Mouse (Mus musculus): Measurements from ENCODE around the gene Tas2r138. TPM values are rescaled to one million over a fixed set of nuclear protein-coding genes. Genes with fewer than 3 reads are reported as not detected.
A peak's percentile ranks its signal among the peaks of the same experiment; 100 is the strongest.

Tas2r138 gene
- total and polyA plus RNA-seq, 3 experiments: not detected

DNA sequence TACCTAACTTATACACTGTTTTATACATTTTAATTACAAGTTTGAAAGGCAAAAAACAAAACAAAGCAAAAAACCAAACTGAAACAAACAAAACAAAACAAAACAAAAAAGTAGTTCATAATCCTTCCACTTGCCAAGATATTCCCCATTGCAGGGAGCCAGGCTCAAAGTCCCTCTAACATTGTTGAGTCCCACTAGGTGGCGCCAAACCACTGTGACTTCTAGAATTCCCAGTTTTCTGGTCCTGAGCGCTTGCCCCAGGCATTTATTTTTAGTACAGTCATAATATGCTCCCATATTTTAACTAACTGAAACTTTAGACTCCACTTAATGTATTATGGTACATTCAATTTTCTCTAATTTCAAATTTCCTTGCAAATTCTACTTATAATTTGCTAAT, 4.9 kb upstream of the Tas2r138 start:
- no peak overlapping the region for H3K9ac ChIP-seq (ENCODE audit: insufficient read depth, low read depth)
- no peak overlapping the region for H3K27ac ChIP-seq (ENCODE audit: insufficient read depth, low read depth)
- no peaks in the 10 kb centered on the region for H3K9me3 ChIP-seq (replicated peaks; ENCODE audit: low read length)
- TF ChIP-seq POLR2AphosphoS2 (IDR thresholded peaks at IDR 0.05; ENCODE audit: low read depth, low read length) (no peak), USF1 (IDR thresholded peaks at IDR 0.05; ENCODE audit: low read depth, low read length) (no peak), ZMIZ1 (IDR thresholded peaks at IDR 0.05; ENCODE audit: low read depth, low read length) (no peak), JUN (IDR thresholded peaks at IDR 0.05; ENCODE audit: insufficient read depth, low read depth, low read length) (no peak), IRF4 (IDR thresholded peaks at IDR 0.05; ENCODE audit: low read depth, low read length) (0 out of 2 replicates have a peak, but pooled peaks have one; percentile 25), HCFC1 (IDR thresholded peaks at IDR 0.05; ENCODE audit: low read depth, low read length) (no peak), NELFE (IDR thresholded peaks at IDR 0.05; ENCODE audit: low read depth, low read length) (0 out of 2 replicates have a peak, but pooled peaks have one; percentile 20), MAZ (IDR thresholded peaks at IDR 0.05; ENCODE audit: low read depth, low read length) (0 out of 2 replicates have a peak, but pooled peaks have one; percentile 40), MXI1 (IDR thresholded peaks at IDR 0.05; ENCODE audit: low read depth, low read length) (no peak), SMC3 (IDR thresholded peaks at IDR 0.05; ENCODE audit: low read depth, low read length) (peak; percentile 70), NRF1 (IDR thresholded peaks at IDR 0.05; ENCODE audit: low read depth, low read length) (no peak), ZC3H11A (IDR thresholded peaks at IDR 0.05; ENCODE audit: low read depth, low read length) (no peak), MYC (IDR thresholded peaks at IDR 0.05; ENCODE audit: low read depth, low read length) (no peak), ELF1 (IDR thresholded peaks at IDR 0.05; ENCODE audit: low read depth, low read length) (no peak), UBTF (IDR thresholded peaks at IDR 0.05; ENCODE audit: low read depth, low read length) (no peak), MEF2A (IDR thresholded peaks at IDR 0.05; ENCODE audit: borderline replicate concordance, low read depth, low read length) (peak; percentile 46; the same call in 1 of the 2 replicates), RCOR1 (conservative IDR thresholded peaks at IDR 0.05; ENCODE audit: low read depth, low read length) (no peak), ETS1 (conservative IDR thresholded peaks at IDR 0.05; ENCODE audit: low read depth, low read length) (no peak), POLR2A (IDR thresholded peaks at IDR 0.05; ENCODE audit: low read depth, low read length) (no peak), E2F4 (IDR thresholded peaks at IDR 0.05; ENCODE audit: insufficient replicate concordance, low read depth, low read length) (no peak), CHD2 (IDR thresholded peaks at IDR 0.05; ENCODE audit: low read length) (no peak), MAFK (IDR thresholded peaks at IDR 0.05; ENCODE audit: insufficient replicate concordance, low read length) (no peak), GABPA (IDR thresholded peaks at IDR 0.05; ENCODE audit: insufficient replicate concordance, low read depth, low read length) (no peak), TCF12 (IDR thresholded peaks at IDR 0.05; ENCODE audit: low read depth, low read length) (no peak), ZKSCAN1 (IDR thresholded peaks at IDR 0.05; ENCODE audit: borderline replicate concordance, low read depth, low read length) (no peak), PAX5 (IDR thresholded peaks at IDR 0.05; ENCODE audit: low read length) (no peak), TBP (conservative IDR thresholded peaks at IDR 0.05; ENCODE audit: low read depth, low read length) (no peak), CHD1 (IDR thresholded peaks at IDR 0.05; ENCODE audit: low read depth, low read length) (no peak), RAD21 (IDR thresholded peaks at IDR 0.05; ENCODE audit: low read depth, low read length) (peak; percentile 76), KAT2A (IDR thresholded peaks at IDR 0.05; ENCODE audit: insufficient replicate concordance, low read length) (no peak), EP300 (IDR thresholded peaks at IDR 0.05; ENCODE audit: low read length) (no peak), SIN3A (IDR thresholded peaks at IDR 0.05; ENCODE audit: low read length) (no peak), USF2 (conservative IDR thresholded peaks at IDR 0.05; ENCODE audit: low read depth, low read length) (no peak), CTCF (conservative IDR thresholded peaks at IDR 0.05 in 1 of 2, IDR thresholded peaks at IDR 0.05 in 1 of 2; ENCODE audit: low read depth in 2 of 2, low read length in 2 of 2) (peak; percentile 58 to 82), JUND (conservative IDR thresholded peaks at IDR 0.05; ENCODE audit: low read depth, low read length) (0 out of 2 replicates have a peak, but pooled peaks have one; percentile 13), MAX (IDR thresholded peaks at IDR 0.05; ENCODE audit: low read length) (no peak), ZNF384 (IDR thresholded peaks at IDR 0.05; ENCODE audit: low read depth, low read length) (no peak), BHLHE40 (IDR thresholded peaks at IDR 0.05; ENCODE audit: low read depth, low read length) (no peak)
- DNase-seq (ENCODE audit: extremely low read depth): peak; percentile 44
- H3K36me3 ChIP-seq (replicated peaks in 1 of 2; ENCODE audit: control insufficient read depth in 1 of 2, insufficient read depth in 1 of 2, low read length in 1 of 2): no peaks in the 10 kb centered on the region
- no peak overlapping the region for H3K4me2 ChIP-seq (ENCODE audit: insufficient read depth, low read depth, poor library complexity, severe bottlenecking)
- peaks cover 7 to 10% of the 10 kb centered on the region in 2 experiments for H3K4me1 ChIP-seq (ENCODE audit: control insufficient read depth in 1 of 2, insufficient read depth in 2 of 2)
- no peaks in the 10 kb centered on the region for H3K27me3 ChIP-seq (replicated peaks)
- no peaks in the 10 kb centered on the region for H3K79me2 ChIP-seq (replicated peaks; ENCODE audit: control insufficient read depth, extremely low read depth, insufficient read depth, poor library complexity, severe bottlenecking)
- no peak overlapping the region for H3K4me3 ChIP-seq (replicated peaks in 1 of 3; ENCODE audit: low read depth in 2 of 3, low read length in 2 of 3, poor library complexity in 1 of 3)
- in situ Hi-C loops (cut with MboI; ENCODE audit: low pct_ligation_motif_present, low pct_unique_long_range_greater_than_20kb, low sequenced_read_pairs) (no loop called here), dilution Hi-C loops (cut with MboI; ENCODE audit: extremely low pct_ligation_motif_present, extremely low pct_unique_long_range_greater_than_20kb, low sequenced_read_pairs) (no loop called here)
